Comparison of ENCODE assay signal across 8 mouse cellular contexts in the genomic region with DNA sequence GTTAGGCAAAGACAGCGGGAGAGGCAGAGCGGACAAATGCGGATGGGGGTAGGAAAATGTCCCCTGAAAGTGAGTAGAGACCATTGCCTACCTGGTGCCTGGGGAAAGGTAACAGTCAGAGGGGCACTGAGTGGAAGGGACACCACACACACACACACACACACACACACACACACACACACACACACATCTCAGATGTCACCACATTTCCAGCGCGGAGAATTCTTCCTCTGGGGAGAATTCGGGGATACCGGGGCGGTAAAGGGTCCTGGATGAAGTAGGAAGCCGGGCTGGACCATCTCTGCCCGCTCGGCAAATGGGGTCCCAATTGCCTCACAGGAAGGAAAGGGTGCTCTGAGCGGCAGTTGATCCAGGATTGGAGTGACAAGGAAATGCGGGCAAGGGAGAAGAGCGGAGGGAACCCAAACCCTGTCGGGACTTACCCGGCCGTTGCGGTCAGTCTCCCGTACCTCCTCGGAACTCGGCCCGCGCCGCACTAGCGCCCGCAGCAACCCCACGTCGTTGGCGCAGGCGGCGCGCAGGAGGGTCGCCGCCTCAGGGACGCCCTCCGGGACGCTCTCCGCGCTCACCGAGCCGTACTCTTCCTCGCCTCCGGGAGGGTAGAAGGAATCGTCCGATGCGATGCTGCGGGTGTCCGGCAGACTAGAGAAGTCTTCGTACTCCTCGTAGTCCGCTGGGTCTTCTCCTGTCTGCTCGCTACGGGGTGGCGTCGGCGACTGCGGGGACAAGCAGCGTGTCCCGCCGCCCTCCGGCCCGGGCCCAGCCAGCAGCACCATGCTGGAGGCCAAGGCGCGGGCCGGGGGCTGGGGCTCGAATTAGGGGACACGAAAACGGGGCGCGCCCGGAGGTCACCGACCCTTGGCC. TPM values are rescaled to one million over a fixed set of nuclear protein-coding genes. Genes with fewer than 3 reads are reported as not detected.
DNase-seq lines count a peak whose midpoint lies in the region; ATAC-seq lines count a peak whose summit lies in the region.

No protein-coding gene starts in this region.

- H3K27me3 ChIP-seq in heart, embryonic 12.5 days (replicated peaks) = peaks cover 38% of the 10 kb centered on the region
- H3K27me3 ChIP-seq in limb, embryonic 13.5 days = peaks cover 74% of the 10 kb centered on the region
- peaks cover 49% of the 10 kb centered on the region for H3K27me3 ChIP-seq in neural tube, embryonic 11.5 days (ENCODE audit: control insufficient read depth, insufficient read depth, low read length)

- H3K27ac ChIP-seq in brown adipose tissue, adult 24 weeks (replicated peaks; ENCODE audit: low read depth, low read length) = no peak overlapping the region
- no peak overlapping the region for H3K27ac ChIP-seq in heart, embryonic 12.5 days (ENCODE audit: poor library complexity, severe bottlenecking)
- no peak overlapping the region for H3K27ac ChIP-seq in limb, embryonic 13.5 days
- H3K27ac ChIP-seq in neural tube, embryonic 11.5 days (ENCODE audit: low read depth, low read length) = no peak overlapping the region

- intact Hi-C loops in heart, postnatal 25 days (cut with DNase I) = loop anchor here (1.0 to 2.0 kb wide), 2 partner anchors 51 to 82 kb away; no protein-coding TSS in a partner anchor
- intact Hi-C loops in left cerebral cortex, postnatal 25 days (cut with DNase I) = no loop called here

- 0 out of 2 replicates have a peak, but pooled peaks cover 4% of the 10 kb centered on the region for H3K9me3 ChIP-seq in heart, embryonic 12.5 days (replicated peaks)
- H3K9me3 ChIP-seq in limb, embryonic 13.5 days = no peaks in the 10 kb centered on the region
- H3K9me3 ChIP-seq in neural tube, embryonic 11.5 days (ENCODE audit: control insufficient read depth, low read length) = no peaks in the 10 kb centered on the region

- H3K4me3 ChIP-seq in brown adipose tissue, adult 24 weeks (ENCODE audit: insufficient read depth, low read depth, low read length) = peak overlapping the region; percentile 71
- peak overlapping the region; percentile 80 for H3K4me3 ChIP-seq in heart, embryonic 12.5 days
- peak overlapping the region; percentile 61 for H3K4me3 ChIP-seq in limb, embryonic 13.5 days
- peak overlapping the region; percentile 62 for H3K4me3 ChIP-seq in neural tube, embryonic 11.5 days (ENCODE audit: low read depth, low read length)

- H3K4me1 ChIP-seq in brown adipose tissue, adult 24 weeks (ENCODE audit: control insufficient read depth, insufficient read depth, insufficient read length, low read length) = no peaks in the 10 kb centered on the region
- H3K4me1 ChIP-seq in heart, embryonic 12.5 days (replicated peaks) = peaks cover 28% of the 10 kb centered on the region
- H3K4me1 ChIP-seq in limb, embryonic 13.5 days = peaks cover 42% of the 10 kb centered on the region
- H3K4me1 ChIP-seq in neural tube, embryonic 11.5 days (ENCODE audit: control insufficient read depth, insufficient read depth, low read length) = peaks cover 13% of the 10 kb centered on the region; the same call in 1 of the 2 replicates

- DNase-seq in heart, adult 11 months = peak; percentile 90
- DNase-seq in heart, postnatal 25 days (ENCODE audit: low spot score) = no peak
- DNase-seq in neural tube, embryonic 11.5 days (ENCODE audit: low spot score) = peak; percentile 56
- no peak for DNase-seq in left cerebral cortex, postnatal 25 days (ENCODE audit: low spot score in 2 of 2)
- DNase-seq in urinary bladder, postnatal 14 days (ENCODE audit: low spot score) = no peak

- no peaks in the 10 kb centered on the region for H3K36me3 ChIP-seq in heart, embryonic 12.5 days
- no peaks in the 10 kb centered on the region for H3K36me3 ChIP-seq in limb, embryonic 13.5 days
- no peaks in the 10 kb centered on the region for H3K36me3 ChIP-seq in neural tube, embryonic 11.5 days (ENCODE audit: control insufficient read depth, insufficient read depth, low read length)

- ATAC-seq in heart, embryonic 12.5 days (ENCODE audit: insufficient number of reproducible peaks, low FRiP score) = peak; percentile 19
- no peak for ATAC-seq in limb, embryonic 13.5 days (ENCODE audit: low FRiP score, low read depth)
- peak; percentile 48; the same call in 1 of the 2 replicates for ATAC-seq in neural tube, embryonic 11.5 days (ENCODE audit: insufficient read depth, low FRiP score, low TSS enrichment)

- H3K4me2 ChIP-seq in heart, embryonic 12.5 days = peak overlapping the region; percentile 100
- H3K4me2 ChIP-seq in limb, embryonic 13.5 days (replicated peaks) = peak overlapping the region; percentile 100
- peak overlapping the region; percentile 99 for H3K4me2 ChIP-seq in neural tube, embryonic 11.5 days (ENCODE audit: low read depth)

- whole genome bisulfite sequencing in heart, embryonic 12.5 days = under 1% methylated on average over 71 of the region's 72 CpGs
- WGBS in limb, embryonic 13.5 days = under 1% methylated on average over 72 of the region's 72 CpGs
- 1% methylated on average over 57 of the region's 72 CpGs for WGBS in neural tube, embryonic 11.5 days

- H3K9ac ChIP-seq in heart, embryonic 12.5 days = peak overlapping the region; percentile 77
- H3K9ac ChIP-seq in limb, embryonic 13.5 days = peak overlapping the region; percentile 66
- peak overlapping the region; percentile 48 for H3K9ac ChIP-seq in neural tube, embryonic 11.5 days (ENCODE audit: low read length)

RNA-seq across cellular contexts. Expression of a gene that starts 0.7 kb away (rescaled TPM):
- 10 to 100 TPM; 22.6 to 23.2 TPM for total RNA-seq in heart, postnatal 25 days (2021)
- 0.67 and 0.91 TPM in 2 replicates for polyA plus RNA-seq in brown adipose tissue, adult 24 weeks (2012; ENCODE audit: insufficient read depth, insufficient read length, missing spikeins)
- polyA plus RNA-seq in heart, embryonic 12.5 days (2016; fragmentation: Nextera tagmentation; extraction: Ambion mirVana) = 1.7 and 2.1 TPM in 2 replicates
- polyA plus RNA-seq in limb, embryonic 13.5 days (2015; fragmentation: Nextera tagmentation; extraction: Ambion mirVana) = 0.43 and 0.50 TPM in 2 replicates
- 0.78 and 1.1 TPM in 2 replicates for polyA plus RNA-seq in neural tube, embryonic 11.5 days (2014; fragmentation: Nextera tagmentation; extraction: Ambion mirVana)
- 10 to 100 TPM; 56.1 to 61.6 TPM for total RNA-seq in left cerebral cortex, postnatal 25 days (2021)

Comparison
In these comparisons a context has a peak if more than half of its experiments do, and no peak if none do; other contexts are left out.
1. DNase-seq: peak in heart, adult 11 months (single experiment) and neural tube, embryonic 11.5 days (single experiment); none in heart, postnatal 25 days (single experiment), left cerebral cortex, postnatal 25 days (0 of 2) and urinary bladder, postnatal 14 days (single experiment).
2. Peak in every context shown above with its lines, with median percentiles within 50 percentile points of each other: H3K4me3 ChIP-seq, H3K4me2 ChIP-seq and H3K9ac ChIP-seq.